Mouse (Mus musculus): ENCODE data around the gene Smok3c. TPM values are rescaled to one million over a fixed set of nuclear protein-coding genes. Genes with fewer than 3 reads are reported as not detected.
"Not testable (repeated sequence)": the region's sequence is repeated elsewhere in the genome, so short reads cannot be mapped to it uniquely, and the experiment has no call there.

Gene Smok3c
- polyA plus RNA-seq, 1 experiment from 2014 or later = not detected

- not testable (repeated sequence) for ATAC-seq (replicated peaks); H3K4me3 ChIP-seq; H3K9ac ChIP-seq; H3K27ac ChIP-seq; H3K27me3 ChIP-seq (replicated peaks); H3K36me3 ChIP-seq (replicated peaks); H3K9me3 ChIP-seq; H3K4me2 ChIP-seq; H3K4me1 ChIP-seq
- WGBS = 71% methylated on average over 4 of the region's 4 CpGs
These were observed 56.9 kb downstream of the Smok3c start for GRCm38 (mm10) chr5:138109847-138110396.

Other genes with a start within 250 kb of the Smok3c start
- 0.17 TPM in 1 of 2 replicates, not detected in the other for gene Pilra, start 216.9 kb upstream of the Smok3c start, polyA plus RNA-seq (2015; fragmentation: Nextera tagmentation; extraction: Ambion mirVana)
- gene Pilrb1, start 195.1 kb upstream of the Smok3c start, polyA plus RNA-seq (2015; fragmentation: Nextera tagmentation; extraction: Ambion mirVana) = not detected in 2 replicates
- not detected in 2 replicates for gene Pilrb2, start 181.4 kb upstream of the Smok3c start, polyA plus RNA-seq (2015; fragmentation: Nextera tagmentation; extraction: Ambion mirVana)
- gene Cyp3a13, start 131.6 kb upstream of the Smok3c start, polyA plus RNA-seq (2015; fragmentation: Nextera tagmentation; extraction: Ambion mirVana) = not detected in 2 replicates
- gene Gjc3, start 90.1 kb upstream of the Smok3c start, polyA plus RNA-seq (2015; fragmentation: Nextera tagmentation; extraction: Ambion mirVana) = 0.31 and 0.43 TPM in 2 replicates
- gene Azgp1, start 71.7 kb upstream of the Smok3c start, polyA plus RNA-seq (2015; fragmentation: Nextera tagmentation; extraction: Ambion mirVana) = not detected in 2 replicates
- not detected in 2 replicates for gene Smok3a, start 31.9 kb upstream of the Smok3c start, polyA plus RNA-seq (2015; fragmentation: Nextera tagmentation; extraction: Ambion mirVana)
- not detected in 2 replicates for gene Smok3b, start 31.8 kb upstream of the Smok3c start, polyA plus RNA-seq (2015; fragmentation: Nextera tagmentation; extraction: Ambion mirVana)
- gene Zkscan1, start 31.9 kb downstream of the Smok3c start, polyA plus RNA-seq (2015; fragmentation: Nextera tagmentation; extraction: Ambion mirVana) = 24.5 and 25.8 TPM in 2 replicates
- 104 and 111 TPM in 2 replicates for gene Zscan21, start 63.7 kb downstream of the Smok3c start, polyA plus RNA-seq (2015; fragmentation: Nextera tagmentation; extraction: Ambion mirVana)
- 31.6 and 33.7 TPM in 2 replicates for gene Zfp113, start 102.5 kb downstream of the Smok3c start, polyA plus RNA-seq (2015; fragmentation: Nextera tagmentation; extraction: Ambion mirVana)
- gene Cops6, start 107.9 kb downstream of the Smok3c start, polyA plus RNA-seq (2015; fragmentation: Nextera tagmentation; extraction: Ambion mirVana) = 310 and 323 TPM in 2 replicates
- 28.5 and 30.5 TPM in 2 replicates for gene Ap4m1, start 118.8 kb downstream of the Smok3c start, polyA plus RNA-seq (2015; fragmentation: Nextera tagmentation; extraction: Ambion mirVana)
- 93.3 and 95.3 TPM in 2 replicates for gene Mcm7, start 119.2 kb downstream of the Smok3c start, polyA plus RNA-seq (2015; fragmentation: Nextera tagmentation; extraction: Ambion mirVana)
- 83.6 and 86.5 TPM in 2 replicates for gene Taf6, start 134.3 kb downstream of the Smok3c start, polyA plus RNA-seq (2015; fragmentation: Nextera tagmentation; extraction: Ambion mirVana)
- 33.3 and 35.5 TPM in 2 replicates for gene Cnpy4, start 134.3 kb downstream of the Smok3c start, polyA plus RNA-seq (2015; fragmentation: Nextera tagmentation; extraction: Ambion mirVana)
- 15.1 and 18.5 TPM in 2 replicates for gene Mblac1, start 141.1 kb downstream of the Smok3c start, polyA plus RNA-seq (2015; fragmentation: Nextera tagmentation; extraction: Ambion mirVana)
- 0.06 TPM in 1 of 2 replicates, not detected in the other for gene Nxpe5, start 172.7 kb downstream of the Smok3c start, polyA plus RNA-seq (2015; fragmentation: Nextera tagmentation; extraction: Ambion mirVana)
- 96.4 and 108 TPM in 2 replicates for gene Lamtor4, start 202.3 kb downstream of the Smok3c start, polyA plus RNA-seq (2015; fragmentation: Nextera tagmentation; extraction: Ambion mirVana)
- gene BC037034, start 210.8 kb downstream of the Smok3c start, polyA plus RNA-seq (2015; fragmentation: Nextera tagmentation; extraction: Ambion mirVana) = 19.5 and 20.8 TPM in 2 replicates
- gene Gal3st4, start 219.6 kb downstream of the Smok3c start, polyA plus RNA-seq (2015; fragmentation: Nextera tagmentation; extraction: Ambion mirVana) = 2.1 and 2.9 TPM in 2 replicates
- gene Gm43720, start 226.8 kb downstream of the Smok3c start, polyA plus RNA-seq (2015; fragmentation: Nextera tagmentation; extraction: Ambion mirVana) = 0.04 and 0.09 TPM in 2 replicates
- 218 and 231 TPM in 2 replicates for gene Gpc2, start 226.8 kb downstream of the Smok3c start, polyA plus RNA-seq (2015; fragmentation: Nextera tagmentation; extraction: Ambion mirVana)
- gene Stag3, start 227.0 kb downstream of the Smok3c start, polyA plus RNA-seq (2015; fragmentation: Nextera tagmentation; extraction: Ambion mirVana) = 8.3 and 9.7 TPM in 2 replicates

Measured in midbrain, embryonic 15.5 days (tissue).